Mouse (Mus musculus) 416B (cell line): ENCODE data around the gene Chrnb2.
"Not testable (repeated sequence)": the region's sequence is repeated elsewhere in the genome, so short reads cannot be mapped to it uniquely, and the experiment has no call there.

Source experiments
- DNase-seq: peaks from one replicate; pipeline ENCODE4 v3.0.0; 2011; ENCODE audit warnings: low read depth

Chrnb2 gene

GRCm38 (mm10) chr3:89764119-89764724 lies at the start of gene Chrnb2:
TSS of gene Chrnb2 (minus strand) at chr3:89764632.
- no peak for DNase-seq

- no peak for DNase-seq
Observed at GRCm38 (mm10) chr3:89814051-89814450, 49.6 kb upstream of the Chrnb2 start.

- no peak for DNase-seq
Observed at GRCm38 (mm10) chr3:89812166-89812565, 47.7 kb upstream of the Chrnb2 start.

GRCm38 (mm10) chr3:89810841-89811240 lies 46.4 kb upstream of the Chrnb2 start:
- DNase-seq: peak; percentile 42

GRCm38 (mm10) chr3:89808638-89809037 lies 44.2 kb upstream of the Chrnb2 start:
- DNase-seq: no peak

GRCm38 (mm10) chr3:89807881-89808280 lies 43.4 kb upstream of the Chrnb2 start:
- no peak for DNase-seq

GRCm38 (mm10) chr3:89807171-89807570 lies 42.7 kb upstream of the Chrnb2 start:
- no peak for DNase-seq

- DNase-seq: peak; percentile 56
Observed at GRCm38 (mm10) chr3:89806751-89807150, 42.3 kb upstream of the Chrnb2 start.

- DNase-seq: peak; percentile 19
Observed at GRCm38 (mm10) chr3:89805179-89805578, 40.7 kb upstream of the Chrnb2 start.

- no peak for DNase-seq
Observed at GRCm38 (mm10) chr3:89802876-89803275, 38.4 kb upstream of the Chrnb2 start.

- DNase-seq: peak; percentile 68
Observed at GRCm38 (mm10) chr3:89801507-89801847, 37.0 kb upstream of the Chrnb2 start.

GRCm38 (mm10) chr3:89800774-89801506 lies 36.5 kb upstream of the Chrnb2 start:
- DNase-seq: no peak

- DNase-seq: not testable (repeated sequence)
Observed at GRCm38 (mm10) chr3:89800078-89800477, 35.6 kb upstream of the Chrnb2 start.

GRCm38 (mm10) chr3:89799476-89799875 lies 35.0 kb upstream of the Chrnb2 start:
- no peak for DNase-seq

- DNase-seq: peak; percentile 71
Observed at GRCm38 (mm10) chr3:89798518-89798917, 34.1 kb upstream of the Chrnb2 start.

- peak; percentile 65 for DNase-seq
Observed at GRCm38 (mm10) chr3:89796358-89796757, 31.9 kb upstream of the Chrnb2 start.

- DNase-seq: peak; percentile 31
Observed at GRCm38 (mm10) chr3:89795746-89796145, 31.3 kb upstream of the Chrnb2 start.

GRCm38 (mm10) chr3:89794616-89795015 lies 30.2 kb upstream of the Chrnb2 start:
- DNase-seq: peak; percentile 30

- DNase-seq: no peak
Observed at GRCm38 (mm10) chr3:89788680-89789352, 24.4 kb upstream of the Chrnb2 start.

GRCm38 (mm10) chr3:89786275-89786674 lies 21.8 kb upstream of the Chrnb2 start:
- no peak for DNase-seq

- DNase-seq: peak; percentile 78
Observed at GRCm38 (mm10) chr3:89784991-89785753, 20.7 kb upstream of the Chrnb2 start.

- DNase-seq: no peak
Observed at GRCm38 (mm10) chr3:89781640-89782039, 17.2 kb upstream of the Chrnb2 start.
